Mouse (Mus musculus): ENCODE results near the gene Plac9b.
"Not testable (repeated sequence)": the region's sequence is repeated elsewhere in the genome, so short reads cannot be mapped to it uniquely, and the experiment has no call there.

DNA sequence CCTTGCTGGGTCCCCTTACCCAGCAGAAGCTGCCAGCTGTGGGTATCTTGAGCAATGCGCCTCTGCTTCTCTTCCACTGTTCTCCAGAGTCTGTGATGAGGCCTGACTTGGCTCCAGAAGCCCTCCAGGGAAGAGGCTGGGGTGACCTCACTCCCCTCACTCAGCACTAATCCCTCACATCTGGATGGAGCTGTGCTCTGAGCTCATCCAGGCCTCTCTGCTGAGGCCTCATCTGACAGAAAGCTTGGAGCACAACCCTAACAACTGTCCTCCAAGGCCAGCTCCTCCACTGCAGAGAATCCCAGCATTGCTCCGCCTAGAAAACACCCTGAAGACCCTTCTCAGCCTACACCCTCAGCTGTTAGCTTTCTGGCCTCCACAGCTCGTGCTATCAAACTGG, 8.3 kb downstream of the Plac9b start:
- not testable (repeated sequence) for TF ChIP-seq EP300, CTCF (IDR thresholded peaks at IDR 0.05)

All from lung, postnatal 0 days (tissue).